Mouse (Mus musculus): Measurements from ENCODE around the gene Hbs1l.

Hbs1l gene

DNA sequence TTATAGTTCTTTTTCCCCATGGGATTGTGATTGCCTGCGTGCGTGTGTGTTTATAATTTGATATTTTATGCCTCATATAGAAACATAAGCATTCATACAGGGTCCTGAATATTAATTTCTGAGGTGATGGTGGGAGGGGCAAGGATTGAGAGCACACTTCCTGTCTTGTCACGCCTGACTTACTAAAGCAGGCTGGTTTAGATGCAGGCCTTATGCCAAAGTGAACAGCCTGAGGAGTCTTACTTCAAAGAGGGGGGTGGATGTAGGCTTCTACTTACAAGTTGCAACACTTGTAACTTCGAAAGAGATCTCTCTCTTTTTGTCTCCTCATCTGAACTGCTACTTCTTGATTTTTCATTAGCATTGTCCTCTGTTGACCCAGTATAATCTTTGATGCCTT, 18.0 kb downstream of the Hbs1l start:
- no peak for DNase-seq

DNA sequence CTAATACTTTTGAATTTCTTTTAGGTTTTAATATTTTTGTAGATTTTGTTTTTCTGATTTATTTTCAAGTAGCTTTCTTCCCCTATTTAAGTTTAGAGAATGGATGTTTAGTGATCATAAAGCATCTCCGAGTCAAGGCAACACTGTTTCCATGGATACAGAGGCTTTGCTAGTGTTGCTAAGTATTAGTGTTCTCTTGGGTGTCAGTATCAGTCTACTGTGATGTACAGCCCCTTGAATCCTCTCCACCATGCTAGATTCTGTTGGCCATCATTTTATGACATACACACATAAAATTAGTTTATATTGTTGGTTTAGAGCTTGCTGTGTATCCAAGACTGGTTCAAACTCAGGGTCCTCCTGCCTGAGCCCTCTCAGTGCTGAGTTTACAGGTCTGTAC, 20.3 kb downstream of the Hbs1l start:
- DNase-seq, result no peak

DNA sequence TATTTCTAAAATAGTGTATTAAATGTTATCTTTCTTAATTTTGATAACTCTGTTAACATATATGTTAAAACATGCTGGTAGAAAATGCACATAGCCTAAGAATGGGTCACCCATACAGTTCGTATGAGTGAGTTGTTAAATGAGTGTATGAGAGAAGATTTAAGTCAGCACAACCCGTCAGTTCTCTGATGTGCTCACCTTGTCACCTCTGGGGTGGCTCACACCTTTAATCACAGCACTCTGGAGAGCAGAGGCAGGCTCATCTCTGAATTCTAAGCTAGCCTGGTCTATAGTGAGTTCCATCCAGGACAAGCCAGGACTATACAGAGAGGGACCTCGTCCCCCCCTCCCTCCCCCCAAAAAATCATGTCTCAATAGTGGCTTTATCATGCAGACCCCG, 22.5 kb downstream of the Hbs1l start:
- no peak for DNase-seq

DNA sequence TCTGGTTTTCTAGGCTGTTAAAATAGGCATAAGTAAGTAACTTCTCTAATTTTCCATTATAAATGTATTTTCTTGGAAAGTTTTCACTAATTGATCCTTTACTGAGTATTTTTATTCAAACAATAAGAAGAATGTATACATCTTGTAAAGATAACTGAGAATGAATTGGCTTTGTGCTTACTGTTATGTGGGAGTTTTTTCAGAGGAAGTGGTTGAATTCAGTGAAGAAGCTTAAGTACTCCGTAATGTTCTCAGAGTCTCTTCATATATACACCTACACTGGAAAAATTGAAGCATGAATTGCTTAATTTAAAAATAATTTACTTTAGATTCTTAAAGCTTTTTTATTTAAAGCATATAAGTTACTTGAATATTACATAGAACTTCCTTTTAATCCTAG, 23.2 kb downstream of the Hbs1l start:
- no peak for DNase-seq

DNA sequence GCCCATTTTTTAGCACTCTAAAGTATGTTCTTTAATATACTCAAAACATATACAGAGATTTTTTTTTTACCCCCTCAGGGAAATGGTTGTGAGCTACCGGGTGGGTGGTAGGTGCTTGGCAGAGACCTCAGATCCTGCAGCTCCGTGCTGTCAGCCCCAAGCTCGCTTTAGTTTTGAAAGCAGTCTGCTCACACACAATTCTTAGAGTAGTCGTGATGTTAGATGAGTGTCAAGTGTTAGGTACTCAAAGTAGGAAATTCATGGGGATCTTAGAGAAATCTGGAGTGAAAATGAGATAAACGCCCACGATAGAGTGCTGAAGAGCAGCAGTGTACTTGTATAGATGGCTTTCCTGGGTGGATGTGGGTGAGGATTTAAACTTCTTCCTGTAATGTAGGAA, 24.8 kb downstream of the Hbs1l start:
- no peak for DNase-seq

DNA sequence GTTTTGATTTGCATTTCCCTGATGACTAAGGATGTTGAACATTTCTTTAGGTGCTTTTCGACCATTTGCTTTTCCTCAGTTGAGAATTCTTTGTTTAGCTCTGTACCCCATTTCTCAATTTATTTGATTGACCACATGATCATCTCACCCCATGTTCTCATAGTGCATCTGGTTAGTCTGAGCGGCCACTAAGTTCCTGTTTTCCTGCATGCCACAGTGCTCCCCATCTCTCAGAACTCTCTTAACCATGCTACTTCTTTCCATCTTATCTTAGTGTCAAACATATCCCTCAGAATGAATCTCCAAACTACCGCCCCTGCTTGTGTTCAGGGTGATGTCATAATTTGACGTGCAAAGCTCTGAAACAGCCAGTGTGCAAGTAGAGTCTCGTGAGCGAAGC, 30.6 kb downstream of the Hbs1l start:
- DNase-seq, result no peak

DNA sequence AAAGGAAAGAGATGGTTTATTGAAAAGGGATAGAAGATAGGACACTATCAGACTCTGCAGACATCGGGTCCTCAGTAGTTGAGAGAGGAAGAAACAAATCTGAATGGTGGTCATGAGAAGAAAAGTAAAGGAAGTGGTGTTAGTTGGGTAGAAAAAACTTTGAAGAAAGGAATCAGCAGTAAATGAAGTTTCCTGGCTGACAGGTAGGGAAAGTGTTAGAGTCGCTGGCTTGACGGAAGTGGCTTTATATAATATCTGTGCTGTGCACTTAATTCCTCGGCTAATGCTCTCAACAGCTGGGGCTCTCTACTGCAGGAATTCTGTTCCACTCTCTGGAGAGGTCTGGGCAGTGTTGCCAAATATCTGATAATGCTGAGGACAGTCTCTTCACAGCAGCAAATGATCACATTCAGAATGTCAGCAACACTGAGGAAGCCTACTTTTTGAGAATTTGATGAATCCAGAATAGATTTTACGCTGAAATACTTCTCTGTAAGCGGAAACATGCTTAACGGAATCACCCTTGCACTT, 31.9 kb downstream of the Hbs1l start:
- no peak for DNase-seq

DNA sequence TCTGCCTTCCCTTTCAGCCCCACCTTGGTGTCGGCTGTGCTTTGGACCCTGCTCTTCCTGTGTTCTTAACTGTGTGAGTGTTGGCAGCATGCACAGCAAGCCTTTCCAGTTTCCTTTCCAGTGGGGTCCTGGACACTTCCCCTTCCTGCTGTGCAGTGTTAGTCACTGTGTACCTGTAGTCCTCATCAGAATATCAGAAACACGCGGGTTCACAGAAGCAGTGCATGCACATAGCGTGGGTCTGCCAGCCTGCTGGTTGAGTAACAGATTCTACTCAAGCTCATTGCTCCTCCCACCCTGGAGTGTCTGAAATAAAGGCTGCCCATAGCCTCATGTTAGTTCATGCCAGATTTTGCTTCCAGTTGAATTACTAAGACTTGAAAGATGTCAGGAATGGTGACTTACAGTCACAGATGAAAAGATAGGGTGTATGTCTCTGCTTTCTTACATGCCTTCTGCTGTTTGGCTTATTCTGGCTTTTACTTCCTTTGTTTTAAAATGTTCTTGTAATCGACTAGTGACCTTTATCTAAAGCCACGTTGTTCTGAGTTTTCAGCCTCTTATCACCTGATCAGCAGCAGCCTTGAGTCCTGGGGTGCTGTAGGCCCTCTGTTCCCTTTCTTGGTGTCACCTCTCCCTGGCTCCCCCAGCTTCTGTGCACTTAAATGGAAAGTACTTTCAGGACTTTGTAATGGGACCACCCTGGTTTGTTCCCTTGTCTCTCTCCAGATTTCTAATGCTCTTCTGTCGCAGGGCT, 38.7 kb downstream of the Hbs1l start:
- no peak for DNase-seq

DNA sequence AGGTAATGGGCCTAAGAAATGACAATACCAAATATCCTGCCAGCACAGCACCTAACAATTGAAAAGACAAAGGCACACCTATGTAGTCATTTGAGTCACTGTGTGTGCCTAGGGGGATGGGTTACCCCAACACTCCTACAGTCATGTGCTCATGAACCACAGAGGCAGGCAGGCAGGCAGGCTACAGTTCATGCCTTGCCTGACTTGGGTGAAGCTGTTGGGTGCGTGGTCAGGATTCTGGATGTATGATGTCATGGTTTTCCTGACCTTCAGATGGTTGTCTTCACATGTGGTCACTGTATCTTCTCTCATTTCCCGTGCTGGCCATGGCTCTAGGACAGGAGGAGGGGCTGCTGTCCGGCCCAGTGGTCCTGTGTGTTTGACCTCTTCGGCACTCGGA, 39.8 kb downstream of the Hbs1l start:
- DNase-seq, result no peak

DNA sequence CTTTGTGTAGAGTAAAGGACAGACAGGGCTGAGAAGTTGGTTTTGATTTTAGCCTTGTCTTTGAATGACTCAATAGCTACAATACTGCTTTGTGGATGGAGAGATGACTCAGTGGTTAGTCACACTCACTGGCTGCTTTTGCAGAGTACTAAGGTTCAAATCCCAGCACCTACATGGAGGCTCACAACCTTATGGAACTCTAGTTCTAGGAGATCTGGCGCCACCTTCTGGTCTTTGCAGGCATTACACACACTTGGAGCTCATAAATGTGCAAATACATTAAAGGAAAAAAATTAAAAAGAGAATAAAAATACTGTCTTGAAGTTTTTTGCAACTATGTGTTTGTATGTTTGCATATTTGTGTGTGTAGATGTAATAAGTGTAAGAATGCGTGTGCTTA, 41.4 kb downstream of the Hbs1l start:
- DNase-seq, result no peak

DNA sequence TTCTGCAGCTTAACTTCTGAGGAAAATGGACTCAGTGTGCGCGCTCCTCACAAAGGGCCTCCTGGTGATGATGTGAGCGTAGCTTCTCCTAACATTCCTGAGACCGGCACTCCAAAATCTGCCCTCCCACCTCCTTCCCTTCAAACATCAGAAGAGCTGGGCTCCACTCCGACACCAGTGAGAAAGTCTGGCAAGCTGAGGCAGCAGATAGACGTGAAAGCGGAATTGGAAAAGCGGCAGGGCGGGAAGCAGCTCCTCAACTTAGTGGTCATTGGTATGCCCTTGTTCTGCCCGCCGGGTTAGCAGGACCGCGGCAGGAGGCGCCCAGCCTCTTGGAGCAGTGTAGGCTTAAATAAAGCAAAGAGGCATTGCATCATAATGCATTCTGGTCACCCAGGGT, 45.9 kb downstream of the Hbs1l start:
- no peak for DNase-seq

DNA sequence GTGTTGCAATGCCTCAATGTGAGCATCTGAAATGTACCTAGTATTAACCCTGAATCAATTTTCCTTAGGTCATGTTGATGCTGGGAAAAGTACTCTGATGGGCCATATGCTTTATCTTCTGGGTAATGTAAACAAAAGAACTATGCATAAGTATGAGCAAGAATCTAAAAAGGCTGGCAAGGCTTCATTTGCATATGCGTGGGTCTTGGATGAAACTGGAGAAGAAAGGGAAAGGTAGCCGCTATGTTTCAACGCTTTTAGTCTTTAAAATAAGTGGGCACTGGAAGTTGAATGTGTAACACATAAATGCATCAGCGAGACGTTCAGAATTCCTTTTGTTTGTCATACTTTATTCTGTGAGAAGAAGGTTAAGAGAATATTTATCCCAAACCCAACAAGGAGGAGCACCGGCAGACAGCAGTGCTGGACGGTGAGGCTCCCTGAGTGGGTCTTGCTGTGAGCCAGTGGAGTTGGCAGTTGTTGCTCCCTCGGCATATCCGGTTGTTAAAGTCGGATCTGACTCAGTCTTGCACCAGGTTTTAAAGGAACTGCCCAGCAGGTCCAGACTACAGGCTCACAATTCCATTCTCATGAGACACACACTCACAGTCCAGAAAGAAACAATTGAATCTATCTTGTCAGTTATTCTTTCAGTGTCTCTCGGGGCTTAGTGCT, 46.7 kb downstream of the Hbs1l start:
- DNase-seq, result no peak

DNA sequence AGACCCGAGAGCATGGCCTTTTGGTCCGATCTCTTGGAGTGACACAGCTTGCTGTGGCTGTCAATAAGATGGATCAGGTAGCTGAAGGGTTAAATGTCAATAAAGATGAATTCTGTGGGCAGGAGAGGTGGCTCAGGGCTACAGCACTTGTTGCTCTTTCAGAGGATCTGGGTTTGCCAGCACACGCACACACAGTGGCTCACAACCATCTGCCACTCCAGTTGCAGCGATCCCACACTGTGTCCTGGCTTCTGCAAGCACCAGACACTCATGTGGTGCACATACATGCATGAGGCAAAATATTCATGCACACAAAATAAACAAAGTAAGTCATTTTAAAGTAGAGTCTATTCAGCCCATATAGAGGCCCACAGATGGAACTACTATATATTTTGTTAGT, 51.6 kb downstream of the Hbs1l start:
- DNase-seq, result peak; percentile 63

DNA sequence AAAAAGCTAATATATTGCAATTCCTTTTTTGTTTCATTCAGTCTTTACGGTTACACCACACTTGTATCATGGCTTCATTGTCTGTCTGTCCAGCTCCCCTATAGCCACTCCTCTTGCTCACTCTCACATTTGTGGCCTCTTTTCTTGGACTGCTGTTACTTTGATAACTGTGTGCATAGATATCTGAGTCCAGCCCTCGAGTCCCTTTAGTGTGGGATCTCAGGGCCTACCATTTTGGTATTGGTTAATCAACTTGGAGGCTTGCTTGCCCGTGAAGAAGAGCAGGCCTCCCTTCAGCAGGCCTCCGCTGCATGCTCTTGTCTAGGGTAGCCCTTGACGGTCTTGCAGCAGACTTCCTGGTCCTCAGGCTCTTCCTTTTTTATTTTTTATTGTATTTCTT, 53.7 kb downstream of the Hbs1l start:
- DNase-seq, result no peak

DNA sequence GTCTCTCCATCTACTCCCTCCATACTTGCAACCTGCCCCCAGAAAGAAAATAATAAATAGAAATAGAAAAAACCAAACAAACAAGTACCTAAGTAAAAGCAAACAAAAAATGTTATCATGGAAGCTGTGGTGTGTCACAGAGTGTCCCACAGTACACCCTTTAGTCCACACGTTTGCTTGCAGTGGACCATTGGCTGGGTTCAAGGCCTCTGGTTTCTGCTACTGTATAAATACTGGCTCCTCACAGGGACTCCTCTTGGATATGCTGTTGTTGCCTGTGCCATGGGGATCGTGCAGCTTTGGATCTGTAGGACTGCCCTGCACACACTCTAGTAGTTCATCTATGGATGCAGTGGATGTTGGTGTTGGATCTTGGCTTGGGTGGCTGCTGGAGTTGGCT, 54.2 kb downstream of the Hbs1l start:
- no peak for DNase-seq

DNA sequence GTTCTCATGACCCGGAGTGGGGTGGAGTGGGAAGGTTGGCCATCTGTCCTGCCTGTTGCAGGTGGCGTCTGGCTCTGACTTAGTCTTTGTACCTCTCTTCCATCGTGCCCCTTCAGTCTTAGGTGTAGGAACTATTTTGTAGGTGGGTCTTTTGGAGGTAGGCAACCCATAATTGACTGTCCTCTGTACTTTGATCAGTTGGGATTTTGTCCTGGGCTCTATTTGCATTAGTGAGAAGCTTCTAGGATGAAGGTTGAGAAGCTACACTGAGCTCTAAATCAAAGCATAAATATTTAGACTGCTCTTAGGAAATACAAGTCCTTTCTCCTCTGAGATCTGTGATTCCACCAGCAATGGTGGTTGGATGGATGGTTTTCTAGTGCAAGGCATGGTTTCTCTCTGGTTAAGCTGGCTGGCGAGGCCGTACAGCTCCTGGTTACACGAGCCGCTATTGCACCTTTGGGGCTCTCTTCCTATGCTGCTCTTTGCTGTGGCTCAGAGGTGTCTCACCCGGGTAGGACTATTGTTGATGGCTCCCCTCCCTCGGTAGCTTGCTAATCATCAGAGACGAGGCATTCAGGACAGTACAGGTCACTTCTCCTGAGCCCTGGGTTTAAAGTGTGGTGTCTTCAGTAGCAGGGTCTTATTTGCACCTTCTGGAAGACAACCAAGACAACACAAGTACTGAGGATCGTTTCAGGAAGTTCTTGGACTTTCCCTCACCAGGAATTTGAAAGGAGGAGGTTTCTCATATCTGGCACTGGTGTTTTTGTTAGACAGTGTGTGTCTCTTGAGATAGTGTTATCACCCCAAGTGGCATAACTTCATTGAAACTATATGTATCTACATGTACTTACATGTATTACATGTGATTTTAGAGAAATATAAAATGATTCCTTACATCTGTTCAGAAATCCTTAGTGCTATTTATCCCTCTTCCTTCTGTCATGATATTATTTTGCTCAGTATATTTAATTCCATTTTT, 55.0 kb downstream of the Hbs1l start:
- no peak for DNase-seq

DNA sequence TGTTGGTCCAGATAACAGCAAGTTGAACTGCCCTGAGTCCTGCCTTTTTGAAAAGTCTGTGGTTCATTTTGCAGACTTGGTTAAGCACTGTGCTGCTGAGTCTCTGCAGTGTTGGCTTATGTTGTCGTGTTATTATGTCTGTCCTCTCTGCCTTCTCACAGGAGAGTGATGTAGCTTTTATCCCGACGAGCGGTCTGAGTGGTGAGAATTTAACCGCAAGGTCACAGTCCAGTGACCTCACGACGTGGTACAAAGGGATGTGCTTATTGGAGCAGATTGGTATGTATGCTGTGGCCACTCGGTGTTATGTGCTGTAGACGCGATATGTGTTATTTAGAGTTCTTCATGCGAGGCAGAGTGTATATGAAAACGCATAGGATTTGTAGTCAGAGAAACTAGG, 56.0 kb downstream of the Hbs1l start:
- DNase-seq, result no peak

DNA sequence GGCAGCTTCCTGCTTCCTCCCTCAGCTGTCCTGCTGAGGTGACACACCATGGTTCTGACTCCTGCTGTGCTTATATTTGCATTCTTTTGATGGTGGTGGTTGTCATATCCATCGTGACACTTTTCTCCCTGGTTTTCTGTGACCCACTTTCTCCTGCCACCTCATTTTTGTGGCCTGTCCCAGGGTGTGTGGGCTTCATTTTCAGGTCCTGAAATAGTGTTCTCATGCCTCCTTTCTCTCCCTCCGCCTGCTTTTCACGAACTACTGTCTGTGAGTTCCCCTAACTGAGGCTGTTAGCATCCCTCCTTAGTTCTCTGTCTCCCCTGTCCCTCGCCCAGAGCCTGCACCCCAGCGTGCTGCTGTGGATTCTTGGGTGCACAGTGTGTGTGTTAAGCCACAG, 58.1 kb downstream of the Hbs1l start:
- no peak for DNase-seq

DNA sequence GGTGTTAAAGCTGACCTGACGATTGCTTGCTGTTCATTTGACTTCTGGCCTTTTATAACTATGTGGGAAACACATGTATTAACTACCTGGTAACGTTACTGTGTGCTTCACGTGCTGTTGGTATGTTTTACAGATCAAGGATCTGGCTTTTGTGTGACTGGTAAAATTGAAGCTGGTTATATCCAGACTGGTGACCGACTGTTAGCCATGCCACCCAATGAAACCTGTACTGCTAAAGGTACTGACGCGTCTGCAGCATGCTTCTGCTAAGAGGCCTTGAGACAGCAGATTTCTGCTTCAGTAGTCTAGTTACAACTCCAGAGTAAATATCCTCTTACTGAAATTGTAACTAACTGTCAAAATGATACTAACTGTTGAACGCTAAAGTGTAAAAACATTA, 58.7 kb downstream of the Hbs1l start:
- no peak for DNase-seq

DNA sequence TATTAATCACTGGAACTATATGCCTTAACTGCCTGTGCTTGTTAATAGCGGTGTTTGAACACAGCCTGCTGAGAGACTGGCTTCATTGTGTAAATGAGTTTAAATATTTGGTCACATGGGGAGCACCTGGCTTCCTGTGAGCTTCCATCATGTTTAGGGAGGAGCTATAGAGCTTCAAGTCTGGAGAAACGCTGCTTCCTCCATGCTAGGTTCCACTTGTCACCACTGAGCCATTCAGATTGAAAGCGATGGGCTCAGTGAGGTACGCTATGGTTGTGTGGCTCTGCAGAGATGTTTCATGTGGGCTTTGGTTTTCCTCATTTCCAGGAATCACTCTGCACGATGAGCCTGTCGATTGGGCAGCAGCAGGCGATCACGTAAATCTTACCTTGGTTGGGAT, 62.2 kb downstream of the Hbs1l start:
- no peak for DNase-seq

DNA sequence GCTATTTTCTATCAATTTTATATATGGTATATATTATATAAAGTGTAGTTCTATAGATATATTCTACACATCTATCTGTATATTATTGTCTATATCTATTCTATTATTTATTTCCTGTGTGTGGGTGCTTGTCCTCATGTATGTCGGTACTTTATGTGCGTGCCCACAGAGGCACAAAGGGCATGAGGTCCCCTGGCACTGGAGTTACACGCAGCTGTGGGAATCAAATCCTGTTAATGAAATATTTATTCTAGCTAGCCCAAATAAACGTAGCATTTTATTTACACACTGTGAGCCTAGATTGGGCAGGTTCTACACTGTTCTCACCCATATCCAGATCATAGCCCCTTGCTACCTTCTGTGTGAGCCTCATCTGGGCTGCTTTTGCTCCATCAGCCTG, 63.3 kb downstream of the Hbs1l start:
- no peak for DNase-seq

DNA sequence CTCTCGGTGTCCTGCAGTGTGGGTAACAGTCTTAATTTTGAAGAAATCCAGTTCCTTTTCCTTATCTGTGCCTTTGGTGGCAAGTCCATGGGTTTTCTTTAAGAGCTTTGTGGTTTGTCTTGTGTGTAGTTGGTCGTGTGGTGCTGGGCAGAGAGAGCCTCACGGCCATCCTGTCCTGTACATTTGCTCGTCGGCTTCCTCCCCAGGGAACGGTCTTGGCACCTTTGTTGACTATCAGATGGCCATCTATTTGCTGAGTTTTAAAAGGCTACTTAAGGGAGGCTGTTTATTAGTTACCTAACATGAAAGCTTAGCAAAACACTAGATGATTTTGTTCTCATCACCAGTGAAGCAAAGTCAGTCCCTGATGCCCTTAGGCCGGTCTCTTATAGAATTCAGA, 66.1 kb downstream of the Hbs1l start:
- no peak for DNase-seq

DNA sequence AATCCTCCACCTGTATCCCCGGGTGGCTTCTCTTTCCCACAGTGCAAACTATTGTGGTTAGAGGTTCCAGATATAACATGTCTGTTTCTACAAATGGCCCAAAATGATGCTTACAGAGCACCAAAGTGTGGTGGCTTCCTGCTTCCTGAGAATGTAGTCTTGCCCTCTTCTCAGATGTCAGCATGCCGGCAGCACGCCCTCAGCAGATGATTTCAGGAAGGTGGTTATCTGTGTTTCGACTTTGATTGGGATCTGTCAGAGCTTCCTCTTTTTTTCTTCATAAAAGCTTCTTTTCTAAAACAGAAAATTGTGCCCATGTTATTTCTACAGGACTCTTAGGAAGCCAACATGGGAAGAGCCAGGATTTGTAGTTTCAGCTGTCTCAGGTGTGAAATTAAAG, 67.5 kb downstream of the Hbs1l start:
- DNase-seq, result no peak

DNA sequence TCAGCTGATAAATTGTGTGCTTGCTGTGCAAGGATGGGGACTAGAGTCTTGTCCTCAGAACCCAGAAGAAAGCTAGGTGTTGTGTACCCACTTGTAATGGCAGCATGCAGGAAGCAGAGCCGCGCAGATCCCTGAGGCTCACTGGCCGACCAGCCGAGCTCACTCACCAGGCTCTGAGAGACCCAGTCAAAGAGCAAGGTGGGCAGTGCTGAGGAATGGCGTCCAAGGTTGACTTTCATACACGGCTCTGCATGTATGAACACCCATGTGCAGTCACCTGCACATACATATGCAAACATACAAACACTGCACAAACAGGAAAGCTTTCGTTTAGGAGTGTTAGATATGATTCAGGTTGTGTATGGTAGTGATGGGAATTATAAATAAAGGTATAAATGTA, 69.2 kb downstream of the Hbs1l start:
- DNase-seq, result no peak
